Mouse (Mus musculus): ENCODE results near the gene BC029722.

GRCm38 (mm10) chr2:155802761-155803160, 16.5 kb downstream of the BC029722 start:
- TF ChIP-seq CTCF (IDR thresholded peaks at IDR 0.05; ENCODE audit: control insufficient read depth, insufficient read depth, low read length) (peak; percentile 49), POLR2A (IDR thresholded peaks at IDR 0.05; ENCODE audit: borderline replicate concordance, control insufficient read depth, low read depth, low read length) (no peak)
